Mouse (Mus musculus): ENCODE data around the gene Rabgap1l.

- no peak for TF ChIP-seq CTCF (IDR thresholded peaks at IDR 0.05; ENCODE audit: extremely low read depth, insufficient read depth, low read length)
- no peak for TF ChIP-seq POLR2A (IDR thresholded peaks at IDR 0.05; ENCODE audit: extremely low read depth, insufficient read depth, low read length)
Observed at GRCm38 (mm10) chr1:160823638-160824037, 30.6 kb upstream of the Rabgap1l start.

Measured in cortical plate, adult 2 months (tissue).